Mouse (Mus musculus) midbrain, embryonic 10.5 days (tissue): ENCODE results near the gene Borcs6. TPM values are rescaled to one million over a fixed set of nuclear protein-coding genes. Genes with fewer than 3 reads are reported as not detected.

Experiments
- polyA plus RNA-seq: library from polyadenylated mRNA; unstranded; fragments of >200 nt; fragmentation: Nextera tagmentation; extraction: Ambion mirVana; gene quantifications from 2 replicates; pipeline ENCODE4 v1.2.1, GENCODE M21; 2016

Gene Borcs6
- polyA plus RNA-seq, 1 experiment from 2014 or later: 6.9 TPM

Other genes with a start within 250 kb of the Borcs6 start
- 55.2 and 60.3 TPM in 2 replicates for gene Ndel1, start 187.9 kb upstream of the Borcs6 start, polyA plus RNA-seq
- gene Rnf222, start 171.2 kb upstream of the Borcs6 start, polyA plus RNA-seq: 0.04 and 0.05 TPM in 2 replicates
- 856 and 1,017 TPM in 2 replicates for gene Rpl26, start 158.1 kb upstream of the Borcs6 start, polyA plus RNA-seq
- not detected in 2 replicates for gene Odf4, start 132.6 kb upstream of the Borcs6 start, polyA plus RNA-seq
- 6.4 and 6.6 TPM in 2 replicates for gene Arhgef15, start 102.2 kb upstream of the Borcs6 start, polyA plus RNA-seq
- 2.0 and 2.1 TPM in 2 replicates for gene Slc25a35, start 91.6 kb upstream of the Borcs6 start, polyA plus RNA-seq
- gene Rangrf, start 84.5 kb upstream of the Borcs6 start, polyA plus RNA-seq: 68.4 and 84.6 TPM in 2 replicates
- 57.8 and 59.2 TPM in 2 replicates for gene Pfas, start 51.3 kb upstream of the Borcs6 start, polyA plus RNA-seq
- 82.4 and 85.6 TPM in 2 replicates for gene Ctc1, start 43.8 kb upstream of the Borcs6 start, polyA plus RNA-seq
- gene Aurkb, start 14.1 kb upstream of the Borcs6 start, polyA plus RNA-seq: 218 and 239 TPM in 2 replicates
- gene Tmem107, start 11.1 kb downstream of the Borcs6 start, polyA plus RNA-seq: 63.4 and 64.8 TPM in 2 replicates
- 63.1 and 90.1 TPM in 2 replicates for gene Vamp2, start 28.8 kb downstream of the Borcs6 start, polyA plus RNA-seq
- 6.8 and 7.6 TPM in 2 replicates for gene Per1, start 35.5 kb downstream of the Borcs6 start, polyA plus RNA-seq
- gene Hes7, start 60.7 kb downstream of the Borcs6 start, polyA plus RNA-seq: 0.07 and 0.09 TPM in 2 replicates
- gene 9130213A22Rik, start 62.9 kb downstream of the Borcs6 start, polyA plus RNA-seq: 0.07 and 0.14 TPM in 2 replicates
- 0.17 and 0.25 TPM in 2 replicates for gene Aloxe3, start 66.2 kb downstream of the Borcs6 start, polyA plus RNA-seq
- not detected in 2 replicates for gene Alox12b, start 97.3 kb downstream of the Borcs6 start, polyA plus RNA-seq
- 0.04 and 0.06 TPM in 2 replicates for gene Alox8, start 138.1 kb downstream of the Borcs6 start, polyA plus RNA-seq
- 0.06 and 0.20 TPM in 2 replicates for gene Gucy2e, start 177.3 kb downstream of the Borcs6 start, polyA plus RNA-seq